Mouse (Mus musculus) neural tube, embryonic 15.5 days (tissue): ENCODE measurements around the gene Dmrtc1c1. TPM values are rescaled to one million over a fixed set of nuclear protein-coding genes. Genes with fewer than 3 reads are reported as not detected.
"Not testable (repeated sequence)": the region's sequence is repeated elsewhere in the genome, so short reads cannot be mapped to it uniquely, and the experiment has no call there.

Source experiments
- ATAC-seq: fragments of 200-750 bp; cut with Nextera tagmentation; 2 replicates; pipeline ENCODE4 v1.8.0; 2017; ENCODE audit warnings: mild to moderate bottlenecking, moderate TSS enrichment, moderate library complexity; ENCODE audit not compliant: low FRiP score
- H3K27ac ChIP-seq: fragments of 300-500 bp; sonication (generic); replicated peaks from 2 replicates; pipeline ENCODE4 v1.5.1; 2015; ENCODE audit warnings: mild to moderate bottlenecking, inconsistent platforms
- H3K27me3 ChIP-seq: fragments of 300-500 bp; sonication (generic); replicated peaks from 2 replicates; pipeline ENCODE4 v1.6.1; 2015; ENCODE audit warnings: inconsistent platforms
- H3K36me3 ChIP-seq: fragments of 300-500 bp; sonication (generic); 2 replicates; pipeline ENCODE4 v1.6.1; 2015; ENCODE audit warnings: inconsistent platforms
- H3K4me1 ChIP-seq: fragments of 300-500 bp; sonication (generic); 2 replicates; pipeline ENCODE4 v1.6.1; 2015; ENCODE audit warnings: inconsistent platforms
- H3K4me2 ChIP-seq: fragments of 300-500 bp; sonication (generic); 2 replicates; pipeline ENCODE4 v1.6.1; 2015; ENCODE audit warnings: inconsistent platforms, mild to moderate bottlenecking, moderate library complexity
- H3K4me3 ChIP-seq: fragments of 300-500 bp; sonication (generic); replicated peaks from 2 replicates; pipeline ENCODE4 v1.5.1; 2015; ENCODE audit warnings: mild to moderate bottlenecking, inconsistent platforms
- H3K9ac ChIP-seq: fragments of 300-500 bp; sonication (generic); replicated peaks from 2 replicates; pipeline ENCODE4 v1.6.1; 2015; ENCODE audit warnings: mild to moderate bottlenecking, inconsistent platforms
- H3K9me3 ChIP-seq: fragments of 300-500 bp; sonication (generic); replicated peaks from 2 replicates; pipeline ENCODE4 v1.6.1; 2016; ENCODE audit warnings: inconsistent platforms
- WGBS: fragments of 180-500 bp; shearing (Covaris S2); methylation state at CpG from one replicate; pipeline ENCODE4 v1.1.7; 2015; ENCODE audit warnings: mixed read lengths; 5-methylcytosine and 5-hydroxymethylcytosine counted together
- polyA plus RNA-seq: library from polyadenylated mRNA; unstranded; fragments of >200 nt; fragmentation: Nextera tagmentation; extraction: Ambion mirVana; gene quantifications from 2 replicates; pipeline ENCODE4 v1.2.1, GENCODE M21; 2015

Dmrtc1c1 gene
- polyA plus RNA-seq, result not detected in 2 replicates

DNA sequence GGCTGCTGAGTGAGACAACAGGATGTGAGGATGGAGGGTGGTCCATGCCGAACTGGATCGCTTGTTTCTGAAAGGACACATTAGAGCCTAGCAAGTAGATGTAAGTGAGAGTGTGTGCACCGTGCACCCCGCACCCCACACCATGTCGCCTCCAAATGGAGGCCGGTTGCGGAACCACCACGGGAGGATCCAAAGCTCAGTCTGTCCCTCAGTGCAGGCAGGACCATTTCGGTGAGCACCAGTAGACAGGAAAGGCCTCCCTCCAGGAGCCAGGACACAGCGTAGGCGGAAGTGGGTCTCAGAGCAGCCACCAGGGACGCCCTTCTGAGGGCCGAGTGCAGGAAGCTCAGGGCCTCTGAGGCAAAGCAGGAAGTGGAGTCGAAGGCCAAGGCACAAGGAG lies at the start of gene Dmrtc1c1:
Gene Dmrtc1c1, plus strand, starts transcription at position 301 of the 400 bp plus-strand sequence.
- not testable (repeated sequence) for H3K4me3 ChIP-seq, ATAC-seq, H3K9me3 ChIP-seq, H3K9ac ChIP-seq, H3K4me1 ChIP-seq, H3K27me3 ChIP-seq, H3K36me3 ChIP-seq, H3K27ac ChIP-seq, H3K4me2 ChIP-seq
- WGBS, result 83% methylated on average over 3 of the region's 14 CpGs

DNA sequence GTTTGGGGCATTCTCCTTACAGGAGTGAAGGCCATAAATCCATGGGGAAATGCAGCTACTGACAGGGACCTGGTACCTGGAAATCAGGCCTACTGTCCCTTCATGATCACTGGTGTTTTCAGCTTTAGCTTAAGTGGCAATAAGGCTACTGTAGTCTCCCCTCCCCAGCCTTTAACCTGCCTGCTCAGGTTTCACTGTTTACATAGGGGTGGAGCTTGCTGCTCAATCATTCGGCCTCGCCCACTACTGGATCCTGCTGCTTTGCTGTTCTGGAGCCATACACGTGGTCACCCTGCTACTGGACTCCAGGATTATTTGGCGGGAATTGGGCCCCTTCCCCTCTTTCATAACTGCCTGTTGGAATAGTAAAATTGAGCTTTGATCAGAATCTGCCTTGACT lies 36.9 kb upstream of the Dmrtc1c1 start:
- no peaks in the 10 kb centered on the region for H3K9me3 ChIP-seq
- H3K4me1 ChIP-seq, result no peaks in the 10 kb centered on the region
- no peak for ATAC-seq
- WGBS, result 52% methylated on average over 4 of the region's 4 CpGs
- no peak overlapping the region for H3K27ac ChIP-seq
- no peaks in the 10 kb centered on the region; the same call in 1 of the 2 replicates for H3K27me3 ChIP-seq
- no peak overlapping the region for H3K4me2 ChIP-seq
- H3K36me3 ChIP-seq, result no peaks in the 10 kb centered on the region
- no peak overlapping the region for H3K9ac ChIP-seq
- no peak overlapping the region for H3K4me3 ChIP-seq

DNA sequence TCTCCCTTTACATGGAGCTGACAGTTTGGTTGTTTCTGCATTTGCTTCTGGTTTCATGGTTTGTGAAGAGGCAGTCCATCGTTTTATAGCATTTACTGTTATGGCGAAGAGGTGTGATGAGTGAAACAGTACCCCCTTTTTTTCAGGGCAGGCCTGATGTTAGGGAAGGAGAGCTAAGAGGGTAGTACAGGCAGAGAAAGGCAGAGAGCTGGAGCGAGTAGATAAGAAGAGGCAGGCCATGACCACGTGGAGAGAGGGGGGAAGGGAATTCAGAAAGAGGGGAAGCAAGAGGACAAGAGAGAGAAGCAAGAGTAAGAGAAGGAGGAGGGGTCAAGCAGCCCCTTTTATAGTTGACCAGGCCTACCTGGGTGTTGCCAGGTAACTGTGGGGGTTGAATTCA lies 9.5 kb downstream of the Dmrtc1c1 start:
- H3K36me3 ChIP-seq, result no peaks in the 10 kb centered on the region
- no peak for ATAC-seq
- WGBS, result 61% methylated on average over 4 of the region's 4 CpGs
- no peaks in the 10 kb centered on the region; the same call in 1 of the 2 replicates for H3K27me3 ChIP-seq
- H3K9me3 ChIP-seq, result no peaks in the 10 kb centered on the region
- no peak overlapping the region for H3K4me3 ChIP-seq
- H3K4me1 ChIP-seq, result no peaks in the 10 kb centered on the region
- H3K4me2 ChIP-seq, result no peak overlapping the region
- no peak overlapping the region for H3K27ac ChIP-seq
- no peak overlapping the region for H3K9ac ChIP-seq

DNA sequence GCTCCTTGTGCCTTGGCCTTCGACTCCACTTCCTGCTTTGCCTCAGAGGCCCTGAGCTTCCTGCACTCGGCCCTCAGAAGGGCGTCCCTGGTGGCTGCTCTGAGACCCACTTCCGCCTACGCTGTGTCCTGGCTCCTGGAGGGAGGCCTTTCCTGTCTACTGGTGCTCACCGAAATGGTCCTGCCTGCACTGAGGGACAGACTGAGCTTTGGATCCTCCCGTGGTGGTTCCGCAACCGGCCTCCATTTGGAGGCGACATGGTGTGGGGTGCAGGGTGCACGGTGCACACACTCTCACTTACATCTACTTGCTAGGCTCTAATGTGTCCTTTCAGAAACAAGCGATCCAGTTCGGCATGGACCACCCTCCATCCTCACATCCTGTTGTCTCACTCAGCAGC lies 51.8 kb downstream of the Dmrtc1c1 start, which contains the start of gene Dmrtc1c2:
Gene Dmrtc1c2, minus strand, starts transcription at position 101 of the 400 bp plus-strand sequence.
- 100% methylated on average over 4 of the region's 13 CpGs for WGBS
- not testable (repeated sequence) for H3K27ac ChIP-seq, H3K4me2 ChIP-seq, H3K27me3 ChIP-seq, H3K9me3 ChIP-seq, H3K4me3 ChIP-seq, H3K4me1 ChIP-seq, H3K36me3 ChIP-seq, ATAC-seq, H3K9ac ChIP-seq

Other genes with a start within 250 kb of the Dmrtc1c1 start
- gene Phka1, start 158.7 kb upstream of the Dmrtc1c1 start, polyA plus RNA-seq, result 9.1 and 9.7 TPM in 2 replicates
- not detected in 2 replicates for gene Gm3880, start 116.0 kb upstream of the Dmrtc1c1 start, polyA plus RNA-seq
- not detected in 2 replicates for gene Gm9112, start 95.3 kb upstream of the Dmrtc1c1 start, polyA plus RNA-seq
- not detected in 2 replicates for gene Dmrtc1b, start 95.1 kb upstream of the Dmrtc1c1 start, polyA plus RNA-seq
- gene Dmrtc1c2, start 51.7 kb downstream of the Dmrtc1c1 start, polyA plus RNA-seq, result not detected in 2 replicates
- not detected in 2 replicates for gene 1700031F05Rik, start 65.0 kb downstream of the Dmrtc1c1 start, polyA plus RNA-seq
- 1.0 and 1.5 TPM in 2 replicates for gene Dmrtc1a, start 105.7 kb downstream of the Dmrtc1c1 start, polyA plus RNA-seq
- gene 1700011M02Rik, start 105.9 kb downstream of the Dmrtc1c1 start, polyA plus RNA-seq, result not detected in 2 replicates
- gene 1700018G05Rik, start 125.4 kb downstream of the Dmrtc1c1 start, polyA plus RNA-seq, result 0.64 TPM in 1 of 2 replicates, not detected in the other